Mouse (Mus musculus) limb, embryonic 12.5 days (tissue): ENCODE results near the gene Neurod4. TPM values are rescaled to one million over a fixed set of nuclear protein-coding genes. Genes with fewer than 3 reads are reported as not detected.
"Not testable (repeated sequence)": the region's sequence is repeated elsewhere in the genome, so short reads cannot be mapped to it uniquely, and the experiment has no call there.

Source experiments
- ATAC-seq: fragments of 200-750 bp; cut with Nextera tagmentation; 2 replicates; pipeline ENCODE4 v1.8.0; 2017; ENCODE audit warnings: low read depth, moderate TSS enrichment; ENCODE audit not compliant: insufficient number of reproducible peaks, insufficient read depth, low FRiP score, low TSS enrichment
- H3K27ac ChIP-seq: fragments of 300-500 bp; sonication (generic); 2 replicates; pipeline ENCODE4 v1.5.1; 2016; ENCODE audit warnings: mild to moderate bottlenecking, moderate library complexity
- H3K27me3 ChIP-seq: fragments of 300-500 bp; sonication (generic); 2 replicates; pipeline ENCODE4 v1.6.1; 2016; ENCODE audit warnings: mild to moderate bottlenecking, moderate library complexity
- H3K36me3 ChIP-seq: fragments of 300-500 bp; sonication (generic); 2 replicates; pipeline ENCODE4 v1.6.1; 2016; ENCODE audit warnings: mild to moderate bottlenecking, moderate library complexity
- H3K4me1 ChIP-seq: fragments of 300-500 bp; sonication (generic); replicated peaks from 2 replicates; pipeline ENCODE4 v1.6.1; 2016
- H3K4me2 ChIP-seq: fragments of 300-500 bp; sonication (generic); 2 replicates; pipeline ENCODE4 v1.6.1; 2016; ENCODE audit warnings: mild to moderate bottlenecking, moderate library complexity
- H3K4me3 ChIP-seq: fragments of 300-500 bp; sonication (generic); replicated peaks from 2 replicates; pipeline ENCODE4 v1.5.1; 2016; ENCODE audit warnings: mild to moderate bottlenecking
- H3K9ac ChIP-seq: fragments of 300-500 bp; sonication (generic); replicated peaks from 2 replicates; pipeline ENCODE4 v1.6.1; 2016; ENCODE audit warnings: mild to moderate bottlenecking, moderate library complexity
- H3K9me3 ChIP-seq: fragments of 300-500 bp; sonication (generic); 2 replicates; pipeline ENCODE4 v1.6.1; 2016; ENCODE audit warnings: mild to moderate bottlenecking, moderate library complexity
- WGBS: fragments of 180-500 bp; shearing (Covaris S2); methylation state at CpG from one replicate; pipeline ENCODE4 v1.1.7; 2016; 5-methylcytosine and 5-hydroxymethylcytosine counted together
- polyA plus RNA-seq: library from polyadenylated mRNA; unstranded; fragments of >200 nt; fragmentation: Nextera tagmentation; extraction: Ambion mirVana; gene quantifications from 2 replicates; pipeline ENCODE4 v1.2.1, GENCODE M21; 2016

Neurod4 gene
- polyA plus RNA-seq = 0.06 TPM in 1 of 2 replicates, not detected in the other

DNA sequence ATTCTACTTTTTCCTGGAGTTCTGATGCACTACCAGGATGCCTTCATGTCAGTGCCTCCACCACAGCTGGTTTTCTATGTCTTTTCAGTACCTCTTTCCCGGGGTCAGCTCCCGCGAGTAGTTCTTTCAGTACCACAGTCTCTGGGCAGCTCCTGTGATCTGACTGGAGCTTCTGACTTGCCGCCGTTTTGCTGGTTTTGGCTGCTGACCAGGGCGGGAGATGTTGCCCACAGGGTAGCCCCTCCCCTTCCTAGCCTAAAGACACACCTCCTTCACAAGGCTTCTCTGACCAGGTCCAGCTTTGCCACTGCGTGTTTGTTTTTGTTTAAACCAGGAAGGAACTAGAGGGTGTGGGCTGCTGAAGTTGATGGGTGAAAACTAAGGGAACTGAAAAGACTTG lies at the start of gene Neurod4:
Gene Neurod4 (minus strand): TSS at position 175 of the 400 bp plus-strand sequence.
- under 1% methylated on average over 7 of the region's 7 CpGs for WGBS
- Histone ChIP-seq H3K27me3 (no peaks in the 10 kb centered on the region), H3K4me3 (no peak within 1 kb of the TSS), H3K36me3 (no peaks in the 10 kb centered on the region), H3K9ac (no peak within 1 kb of the TSS), H3K4me2 (no peak within 1 kb of the TSS), H3K4me1 (no peaks in the 10 kb centered on the region), H3K9me3 (no peaks in the 10 kb centered on the region), H3K27ac (no peak within 1 kb of the TSS)
- ATAC-seq = no peak

DNA sequence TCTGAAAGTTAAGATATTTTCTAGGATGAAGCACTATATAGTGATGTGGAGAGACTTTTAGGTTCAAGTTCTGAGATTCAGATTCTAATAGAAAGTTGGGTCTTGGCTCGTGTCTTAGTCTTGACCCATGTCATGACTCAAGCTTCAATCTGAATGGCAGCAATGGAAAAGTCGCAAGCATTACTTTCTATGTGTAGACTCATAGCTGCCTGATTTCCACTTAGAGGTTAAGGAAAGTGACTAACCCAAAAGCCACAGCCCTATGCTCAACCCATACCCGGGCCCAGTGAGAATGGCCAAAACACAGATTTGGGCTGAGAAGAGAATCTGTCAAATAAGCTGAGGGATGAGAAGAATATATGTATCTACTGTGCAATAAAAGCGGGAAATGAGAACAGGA lies 44.2 kb upstream of the Neurod4 start:
- no peak overlapping the region for H3K27ac ChIP-seq
- H3K9ac ChIP-seq = no peak overlapping the region
- no peaks in the 10 kb centered on the region for H3K36me3 ChIP-seq
- H3K27me3 ChIP-seq = no peaks in the 10 kb centered on the region
- H3K9me3 ChIP-seq = no peaks in the 10 kb centered on the region
- H3K4me2 ChIP-seq = no peak overlapping the region
- ATAC-seq = no peak
- H3K4me3 ChIP-seq = no peak overlapping the region
- no peaks in the 10 kb centered on the region for H3K4me1 ChIP-seq
- 88% methylated on average over 4 of the region's 4 CpGs for WGBS

DNA sequence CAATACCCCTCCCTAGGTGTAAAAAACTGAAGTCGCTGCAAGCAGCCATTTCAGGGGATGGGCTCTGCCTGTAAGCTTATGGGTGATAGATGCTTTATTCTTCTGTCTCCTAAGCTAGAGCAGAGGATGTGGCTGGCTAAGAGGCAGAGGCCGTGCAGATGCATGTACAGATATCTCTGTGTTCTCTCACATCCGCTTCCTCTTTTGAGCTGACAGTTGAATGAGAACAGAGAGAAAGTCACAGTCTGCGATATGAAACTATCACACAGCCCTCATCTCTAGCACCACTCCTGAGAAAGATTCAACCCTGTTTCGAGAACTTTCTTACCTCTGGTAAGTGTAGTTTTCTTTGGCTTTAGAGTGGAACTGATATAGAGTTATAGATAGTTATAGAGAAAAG lies 42.6 kb upstream of the Neurod4 start, which contains the start of gene Tespa1:
Gene Tespa1 (plus strand): TSS at position 234 of the 400 bp plus-strand sequence.
- Histone ChIP-seq H3K36me3 (no peaks in the 10 kb centered on the region), H3K27me3 (no peaks in the 10 kb centered on the region), H3K4me3 (no peak within 1 kb of the TSS), H3K4me2 (no peak within 1 kb of the TSS), H3K9ac (no peak within 1 kb of the TSS), H3K9me3 (no peaks in the 10 kb centered on the region), H3K4me1 (no peaks in the 10 kb centered on the region), H3K27ac (no peak within 1 kb of the TSS)
- ATAC-seq = no peak
- 79% methylated on average over 5 of the region's 5 CpGs for WGBS

- ATAC-seq = no peak
Measured at GRCm38 (mm10) chr10:130322062-130322461, 42.0 kb upstream of the Neurod4 start.

GRCm38 (mm10) chr10:130320715-130321114 lies 40.7 kb upstream of the Neurod4 start:
- H3K9ac ChIP-seq = no peak overlapping the region
- H3K4me2 ChIP-seq = no peak overlapping the region
- no peaks in the 10 kb centered on the region for H3K36me3 ChIP-seq
- H3K4me3 ChIP-seq = no peak overlapping the region
- H3K9me3 ChIP-seq = no peaks in the 10 kb centered on the region
- WGBS = 87% methylated on average over 2 of the region's 2 CpGs
- no peaks in the 10 kb centered on the region for H3K27me3 ChIP-seq
- no peaks in the 10 kb centered on the region for H3K4me1 ChIP-seq
- no peak overlapping the region for H3K27ac ChIP-seq
- no peak for ATAC-seq

More at GRCm38 (mm10) chr10:130322062-130322461, 42.0 kb upstream of the Neurod4 start:
- H3K4me2 ChIP-seq = no peak overlapping the region
- H3K36me3 ChIP-seq = no peaks in the 10 kb centered on the region
- H3K27me3 ChIP-seq = no peaks in the 10 kb centered on the region
- no peaks in the 10 kb centered on the region for H3K4me1 ChIP-seq
- no peak overlapping the region for H3K27ac ChIP-seq
- no peaks in the 10 kb centered on the region for H3K9me3 ChIP-seq
- no peak overlapping the region for H3K4me3 ChIP-seq
- H3K9ac ChIP-seq = no peak overlapping the region

DNA sequence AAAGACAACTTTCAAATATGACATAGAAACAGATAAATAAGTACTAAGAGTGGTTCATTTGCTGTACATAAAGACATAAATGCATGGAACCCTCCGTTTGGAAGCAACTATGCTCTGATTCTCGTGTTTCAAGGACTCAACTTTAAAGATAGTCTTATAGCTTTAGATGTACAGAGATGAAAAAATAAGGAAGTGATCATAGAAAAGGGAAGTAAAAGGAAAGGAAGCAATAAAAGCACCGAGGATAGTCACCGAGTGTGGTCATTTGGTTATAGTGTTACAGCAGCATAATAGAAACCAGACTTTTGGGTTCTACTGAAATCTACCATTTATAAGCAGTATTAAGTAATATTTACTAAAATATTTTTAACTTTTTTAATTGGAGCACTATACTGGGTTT lies 38.7 kb upstream of the Neurod4 start:
- Histone ChIP-seq H3K4me2 (no peak overlapping the region), H3K27me3 (no peaks in the 10 kb centered on the region), H3K27ac (no peak overlapping the region), H3K36me3 (no peaks in the 10 kb centered on the region), H3K4me3 (no peak overlapping the region), H3K9me3 (no peaks in the 10 kb centered on the region), H3K9ac (no peak overlapping the region), H3K4me1 (no peaks in the 10 kb centered on the region)
- 66% methylated on average over 4 of the region's 4 CpGs for WGBS
- no peak for ATAC-seq

- no peaks in the 10 kb centered on the region for H3K4me1 ChIP-seq
- no peak overlapping the region for H3K4me2 ChIP-seq
- H3K27ac ChIP-seq = no peak overlapping the region
- no peaks in the 10 kb centered on the region for H3K27me3 ChIP-seq
- no peak overlapping the region for H3K4me3 ChIP-seq
- no peak for ATAC-seq
- H3K36me3 ChIP-seq = no peaks in the 10 kb centered on the region
- H3K9ac ChIP-seq = no peak overlapping the region
- H3K9me3 ChIP-seq = no peaks in the 10 kb centered on the region
Measured at GRCm38 (mm10) chr10:130315846-130316245, 35.8 kb upstream of the Neurod4 start.

DNA sequence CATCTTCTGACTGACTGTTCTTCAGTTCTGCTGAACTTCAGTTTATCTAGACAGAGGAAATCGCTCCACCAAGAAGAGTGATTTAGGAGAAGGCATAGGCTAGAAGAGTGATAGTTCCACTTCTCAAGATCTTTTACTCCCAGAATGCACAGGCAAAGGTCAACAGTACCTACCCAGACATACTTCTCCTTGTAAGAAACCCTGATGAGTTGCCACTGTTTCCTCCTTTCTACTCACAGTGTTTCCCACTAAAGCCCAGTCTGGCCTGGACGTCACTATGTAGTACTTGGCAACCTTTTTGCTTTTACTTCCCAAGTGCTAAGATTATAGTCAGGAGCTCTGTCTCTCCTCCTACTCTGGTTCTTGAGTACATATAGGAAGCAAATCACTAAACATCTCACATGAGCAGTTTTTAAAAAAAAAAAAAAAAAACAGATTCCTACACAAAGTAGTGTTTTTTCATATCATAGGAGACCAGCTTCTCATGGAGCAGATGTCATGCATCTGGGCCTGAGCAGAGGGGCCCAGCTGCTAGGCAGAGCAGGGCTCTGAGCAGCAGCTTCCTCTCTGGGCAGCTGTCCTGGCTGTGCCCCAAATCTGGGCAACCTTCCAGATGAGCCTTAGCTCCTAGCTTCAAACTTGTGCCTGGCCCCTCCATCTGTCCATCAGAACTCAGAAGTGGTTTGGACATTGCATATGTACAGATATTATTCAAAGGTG lies 34.2 kb upstream of the Neurod4 start:
- H3K27ac ChIP-seq = no peak overlapping the region
- no peak overlapping the region for H3K4me3 ChIP-seq
- no peaks in the 10 kb centered on the region for H3K4me1 ChIP-seq
- no peak overlapping the region for H3K4me2 ChIP-seq
- H3K36me3 ChIP-seq = no peaks in the 10 kb centered on the region
- 79% methylated on average over 2 of the region's 2 CpGs for WGBS
- no peak overlapping the region for H3K9ac ChIP-seq
- no peaks in the 10 kb centered on the region for H3K27me3 ChIP-seq
- H3K9me3 ChIP-seq = no peaks in the 10 kb centered on the region
- no peak for ATAC-seq

- Histone ChIP-seq H3K36me3 (no peaks in the 10 kb centered on the region), H3K9me3 (no peaks in the 10 kb centered on the region), H3K4me1 (no peaks in the 10 kb centered on the region), H3K27ac (no peak overlapping the region), H3K27me3 (no peaks in the 10 kb centered on the region), H3K9ac (no peak overlapping the region), H3K4me3 (no peak overlapping the region), H3K4me2 (no peak overlapping the region)
- 67% methylated on average over 1 of the region's 1 CpGs for WGBS
- no peak for ATAC-seq
Measured at GRCm38 (mm10) chr10:130313531-130313930, 33.5 kb upstream of the Neurod4 start.

GRCm38 (mm10) chr10:130311534-130312227 lies 31.6 kb upstream of the Neurod4 start:
- Histone ChIP-seq H3K9ac (no peak overlapping the region), H3K36me3 (no peaks in the 10 kb centered on the region), H3K9me3 (no peaks in the 10 kb centered on the region), H3K4me1 (no peaks in the 10 kb centered on the region), H3K4me2 (no peak overlapping the region), H3K27me3 (no peaks in the 10 kb centered on the region), H3K27ac (no peak overlapping the region), H3K4me3 (no peak overlapping the region)
- 88% methylated on average over 2 of the region's 2 CpGs for WGBS
- no peak for ATAC-seq

DNA sequence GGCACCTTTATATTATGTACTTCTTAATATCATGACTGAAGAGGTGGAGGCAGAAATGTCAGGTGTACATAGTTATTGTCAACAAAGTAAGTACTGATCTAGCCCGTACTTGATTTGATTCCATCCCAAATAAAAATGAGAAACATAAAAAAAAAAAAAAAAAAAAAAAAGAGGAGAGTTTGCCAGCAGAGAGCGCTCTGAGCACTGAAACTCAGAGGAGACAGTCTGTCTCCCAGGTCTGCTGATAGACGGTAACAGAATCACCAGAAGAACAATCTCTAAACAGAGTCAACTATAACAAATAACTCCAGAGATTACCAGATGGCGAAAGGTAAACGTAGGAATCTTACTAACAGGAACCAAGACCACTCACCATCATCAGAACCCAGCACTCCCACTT lies 24.1 kb upstream of the Neurod4 start:
- H3K4me3 ChIP-seq, H3K27me3 ChIP-seq, H3K27ac ChIP-seq, H3K4me2 ChIP-seq, ATAC-seq, H3K4me1 ChIP-seq, H3K36me3 ChIP-seq, H3K9me3 ChIP-seq, H3K9ac ChIP-seq: not testable (repeated sequence)
- WGBS = 73% methylated on average over 3 of the region's 5 CpGs
